Mouse (Mus musculus): Measurements from ENCODE around the gene Calr4. TPM values are rescaled to one million over a fixed set of nuclear protein-coding genes. Genes with fewer than 3 reads are reported as not detected.

Calr4 gene
- not detected in 2 replicates for polyA plus RNA-seq (2015; fragmentation: Nextera tagmentation; extraction: Ambion mirVana)

GRCm38 (mm10) chr4:109234185-109234584, at the start of gene Calr4:
Calr4 (plus strand) TSS chr4:109234485.
- Histone ChIP-seq H3K4me1 (ENCODE audit: control insufficient read depth, low read depth, low read length) (no peaks in the 10 kb centered on the region), H3K4me3 (ENCODE audit: low read depth, low read length) (no peak within 1 kb of the TSS), H3K36me3 (ENCODE audit: control insufficient read depth, insufficient read depth) (no peaks in the 10 kb centered on the region), H3K9ac (ENCODE audit: low read depth, low read length) (no peak within 1 kb of the TSS), H3K27ac (ENCODE audit: low read length) (no peak within 1 kb of the TSS), H3K9me3 (replicated peaks; ENCODE audit: control insufficient read depth, low read length) (no peaks in the 10 kb centered on the region), H3K4me2 (ENCODE audit: low read depth, low read length) (no peak within 1 kb of the TSS), H3K27me3 (ENCODE audit: control insufficient read depth, insufficient read depth, low read depth, low read length) (no peaks in the 10 kb centered on the region)
- ATAC-seq (ENCODE audit: low read depth) = no peak
- 60% methylated on average over 2 of the region's 2 CpGs for WGBS (ENCODE audit: insufficient replicate concordance)

- Histone ChIP-seq H3K9me3 (replicated peaks; ENCODE audit: control insufficient read depth, low read length) (no peaks in the 10 kb centered on the region), H3K4me1 (ENCODE audit: control insufficient read depth, low read depth, low read length) (no peaks in the 10 kb centered on the region), H3K27me3 (ENCODE audit: control insufficient read depth, insufficient read depth, low read depth, low read length) (no peaks in the 10 kb centered on the region), H3K27ac (ENCODE audit: low read length) (no peak overlapping the region), H3K4me2 (ENCODE audit: low read depth, low read length) (no peak overlapping the region), H3K9ac (ENCODE audit: low read depth, low read length) (no peak overlapping the region), H3K36me3 (ENCODE audit: control insufficient read depth, insufficient read depth) (no peaks in the 10 kb centered on the region), H3K4me3 (ENCODE audit: low read depth, low read length) (no peak overlapping the region)
- ATAC-seq (ENCODE audit: low read depth) = no peak
- WGBS (ENCODE audit: insufficient replicate concordance) = 68% methylated on average over 8 of the region's 8 CpGs
Measured at GRCm38 (mm10) chr4:109185616-109186405, 48.5 kb upstream of the Calr4 start.

GRCm38 (mm10) chr4:109191598-109191997, 42.7 kb upstream of the Calr4 start:
- no peak for ATAC-seq (ENCODE audit: low read depth)
- Histone ChIP-seq H3K4me2 (ENCODE audit: low read depth, low read length) (no peak overlapping the region), H3K9me3 (replicated peaks; ENCODE audit: control insufficient read depth, low read length) (no peaks in the 10 kb centered on the region), H3K4me3 (ENCODE audit: low read depth, low read length) (no peak overlapping the region), H3K27ac (ENCODE audit: low read length) (no peak overlapping the region), H3K4me1 (ENCODE audit: control insufficient read depth, low read depth, low read length) (no peaks in the 10 kb centered on the region; the same call in 1 of the 2 replicates), H3K9ac (ENCODE audit: low read depth, low read length) (no peak overlapping the region), H3K27me3 (ENCODE audit: control insufficient read depth, insufficient read depth, low read depth, low read length) (no peaks in the 10 kb centered on the region), H3K36me3 (ENCODE audit: control insufficient read depth, insufficient read depth) (no peaks in the 10 kb centered on the region)
- 69% methylated on average over 10 of the region's 10 CpGs for WGBS (ENCODE audit: insufficient replicate concordance)

GRCm38 (mm10) chr4:109193886-109194285, 40.4 kb upstream of the Calr4 start:
- no peak overlapping the region for H3K4me2 ChIP-seq (ENCODE audit: low read depth, low read length)
- no peak overlapping the region for H3K4me3 ChIP-seq (ENCODE audit: low read depth, low read length)
- H3K27ac ChIP-seq (ENCODE audit: low read length) = no peak overlapping the region
- no peaks in the 10 kb centered on the region for H3K9me3 ChIP-seq (replicated peaks; ENCODE audit: control insufficient read depth, low read length)
- no peak for ATAC-seq (ENCODE audit: low read depth)
- WGBS (ENCODE audit: insufficient replicate concordance) = 65% methylated on average over 5 of the region's 5 CpGs
- no peak overlapping the region for H3K9ac ChIP-seq (ENCODE audit: low read depth, low read length)
- no peaks in the 10 kb centered on the region; the same call in 1 of the 2 replicates for H3K4me1 ChIP-seq (ENCODE audit: control insufficient read depth, low read depth, low read length)
- H3K27me3 ChIP-seq (ENCODE audit: control insufficient read depth, insufficient read depth, low read depth, low read length) = no peaks in the 10 kb centered on the region
- no peaks in the 10 kb centered on the region for H3K36me3 ChIP-seq (ENCODE audit: control insufficient read depth, insufficient read depth)

GRCm38 (mm10) chr4:109195900-109196629, 38.2 kb upstream of the Calr4 start:
- Histone ChIP-seq H3K27ac (ENCODE audit: low read length) (no peak overlapping the region), H3K9me3 (replicated peaks; ENCODE audit: control insufficient read depth, low read length) (no peaks in the 10 kb centered on the region), H3K9ac (ENCODE audit: low read depth, low read length) (no peak overlapping the region), H3K4me1 (ENCODE audit: control insufficient read depth, low read depth, low read length) (peaks cover 4% of the 10 kb centered on the region), H3K27me3 (ENCODE audit: control insufficient read depth, insufficient read depth, low read depth, low read length) (no peaks in the 10 kb centered on the region), H3K4me2 (ENCODE audit: low read depth, low read length) (no peak overlapping the region), H3K36me3 (ENCODE audit: control insufficient read depth, insufficient read depth) (no peaks in the 10 kb centered on the region), H3K4me3 (ENCODE audit: low read depth, low read length) (no peak overlapping the region)
- no peak for ATAC-seq (ENCODE audit: low read depth)
- 64% methylated on average over 7 of the region's 7 CpGs for WGBS (ENCODE audit: insufficient replicate concordance)

GRCm38 (mm10) chr4:109199069-109199468, 35.2 kb upstream of the Calr4 start:
- H3K9ac ChIP-seq (ENCODE audit: low read depth, low read length) = no peak overlapping the region
- no peaks in the 10 kb centered on the region for H3K9me3 ChIP-seq (replicated peaks; ENCODE audit: control insufficient read depth, low read length)
- H3K27me3 ChIP-seq (ENCODE audit: control insufficient read depth, insufficient read depth, low read depth, low read length) = no peaks in the 10 kb centered on the region
- H3K4me3 ChIP-seq (ENCODE audit: low read depth, low read length) = no peak overlapping the region
- H3K4me2 ChIP-seq (ENCODE audit: low read depth, low read length) = no peak overlapping the region
- peaks cover 9% of the 10 kb centered on the region for H3K4me1 ChIP-seq (ENCODE audit: control insufficient read depth, low read depth, low read length)
- WGBS (ENCODE audit: insufficient replicate concordance) = 76% methylated on average over 4 of the region's 4 CpGs
- no peaks in the 10 kb centered on the region for H3K36me3 ChIP-seq (ENCODE audit: control insufficient read depth, insufficient read depth)
- no peak for ATAC-seq (ENCODE audit: low read depth)
- H3K27ac ChIP-seq (ENCODE audit: low read length) = no peak overlapping the region

- under 1% methylated on average over 59 of the region's 59 CpGs for WGBS (ENCODE audit: insufficient replicate concordance)
- Histone ChIP-seq H3K4me3 (ENCODE audit: low read depth, low read length) (peak within 1 kb of the TSS; percentile 88), H3K4me2 (ENCODE audit: low read depth, low read length) (peak within 1 kb of the TSS; percentile 94), H3K36me3 (ENCODE audit: control insufficient read depth, insufficient read depth) (no peaks in the 10 kb centered on the region), H3K9ac (ENCODE audit: low read depth, low read length) (peak within 1 kb of the TSS; percentile 83), H3K9me3 (replicated peaks; ENCODE audit: control insufficient read depth, low read length) (no peaks in the 10 kb centered on the region), H3K4me1 (ENCODE audit: control insufficient read depth, low read depth, low read length) (peaks cover 14% of the 10 kb centered on the region), H3K27ac (ENCODE audit: low read length) (peak within 1 kb of the TSS; percentile 83), H3K27me3 (ENCODE audit: control insufficient read depth, insufficient read depth, low read depth, low read length) (no peaks in the 10 kb centered on the region)
- ATAC-seq (ENCODE audit: low read depth) = peak; percentile 96
Measured at GRCm38 (mm10) chr4:109201582-109202424, 32.5 kb upstream of the Calr4 start, which contains the start of gene Osbpl9. Osbpl9 (minus strand) TSS chr4:109202272.

GRCm38 (mm10) chr4:109203931-109204330, 30.4 kb upstream of the Calr4 start:
- WGBS (ENCODE audit: insufficient replicate concordance) = 57% methylated on average over 1 of the region's 1 CpGs
- H3K27ac ChIP-seq (ENCODE audit: low read length) = no peak overlapping the region
- H3K9me3 ChIP-seq (replicated peaks; ENCODE audit: control insufficient read depth, low read length) = no peaks in the 10 kb centered on the region
- H3K9ac ChIP-seq (ENCODE audit: low read depth, low read length) = no peak overlapping the region
- peaks cover 14% of the 10 kb centered on the region for H3K4me1 ChIP-seq (ENCODE audit: control insufficient read depth, low read depth, low read length)
- H3K4me3 ChIP-seq (ENCODE audit: low read depth, low read length) = no peak overlapping the region
- no peaks in the 10 kb centered on the region for H3K27me3 ChIP-seq (ENCODE audit: control insufficient read depth, insufficient read depth, low read depth, low read length)
- no peak for ATAC-seq (ENCODE audit: low read depth)
- no peak overlapping the region for H3K4me2 ChIP-seq (ENCODE audit: low read depth, low read length)
- H3K36me3 ChIP-seq (ENCODE audit: control insufficient read depth, insufficient read depth) = no peaks in the 10 kb centered on the region
